Mouse (Mus musculus) hindbrain, embryonic 16.5 days (tissue): ENCODE results near the gene Entpd1. TPM values are rescaled to one million over a fixed set of nuclear protein-coding genes. Genes with fewer than 3 reads are reported as not detected.

Experiments
- ATAC-seq: fragments of 200-750 bp; cut with Nextera tagmentation; 2 replicates; pipeline ENCODE4 v1.8.0; 2017; ENCODE audit warnings: moderate TSS enrichment, moderate library complexity
- H3K27ac ChIP-seq: fragments of 300-500 bp; sonication (generic); 2 replicates; pipeline ENCODE4 v1.5.1; 2014; ENCODE audit warnings: low read depth, mild to moderate bottlenecking, control low read depth, low read length, moderate library complexity
- H3K27me3 ChIP-seq: fragments of 300-500 bp; sonication (generic); replicated peaks from 2 replicates; pipeline ENCODE4 v1.6.1; 2014; ENCODE audit warnings: low read length; ENCODE audit not compliant: control insufficient read depth, insufficient read depth
- H3K36me3 ChIP-seq: fragments of 300-500 bp; sonication (generic); 2 replicates; pipeline ENCODE4 v1.6.1; 2014; ENCODE audit warnings: mild to moderate bottlenecking, low read length, moderate library complexity, mixed read lengths; ENCODE audit not compliant: control insufficient read depth, insufficient read depth
- H3K4me1 ChIP-seq: fragments of 300-500 bp; sonication (generic); 2 replicates; pipeline ENCODE4 v1.6.1; 2014; ENCODE audit warnings: low read depth, low read length; ENCODE audit not compliant: control insufficient read depth, insufficient read depth
- H3K4me2 ChIP-seq: fragments of 300-500 bp; sonication (generic); 2 replicates; pipeline ENCODE4 v1.6.1; 2014; ENCODE audit warnings: mild to moderate bottlenecking, low read length, control low read depth, moderate library complexity
- H3K4me3 ChIP-seq: fragments of 300-500 bp; sonication (generic); 2 replicates; pipeline ENCODE4 v1.5.1; 2014; ENCODE audit warnings: mild to moderate bottlenecking, low read length, control low read depth, moderate library complexity
- H3K9ac ChIP-seq: fragments of 300-500 bp; sonication (generic); 2 replicates; pipeline ENCODE4 v1.6.1; 2014; ENCODE audit warnings: low read depth, mild to moderate bottlenecking, control low read depth, low read length, moderate library complexity
- H3K9me3 ChIP-seq: fragments of 300-500 bp; sonication (generic); 2 replicates; pipeline ENCODE4 v1.6.1; 2014; ENCODE audit warnings: mild to moderate bottlenecking, low read length, moderate library complexity; ENCODE audit not compliant: control insufficient read depth
- WGBS: fragments of 180-500 bp; shearing (Covaris S2); extraction: QIAGEN DNeasy Blood & Tissue Kit; methylation state at CpG from one replicate; pipeline ENCODE4 v1.1.7; 2014; 5-methylcytosine and 5-hydroxymethylcytosine counted together
- polyA plus RNA-seq: library from polyadenylated mRNA; unstranded; fragments of >200 nt; fragmentation: Nextera tagmentation; extraction: Ambion mirVana; gene quantifications from 2 replicates; pipeline ENCODE4 v1.2.1, GENCODE M21; 2015

Entpd1 gene
- polyA plus RNA-seq, 1 experiment from 2014 or later: 8.1 TPM

GRCm38 (mm10) chr19:40693201-40693600 lies 81.0 kb downstream of the Entpd1 start:
- Histone ChIP-seq H3K27me3 (no peaks in the 10 kb centered on the region), H3K27ac (no peak overlapping the region), H3K4me2 (no peak overlapping the region), H3K4me1 (no peaks in the 10 kb centered on the region), H3K9me3 (no peaks in the 10 kb centered on the region), H3K36me3 (no peaks in the 10 kb centered on the region), H3K9ac (no peak overlapping the region), H3K4me3 (no peak overlapping the region)
- ATAC-seq: no peak
- 89% methylated on average over 7 of the region's 7 CpGs for WGBS

- no peak for ATAC-seq
- no peak overlapping the region for H3K4me3 ChIP-seq
- H3K9me3 ChIP-seq: no peaks in the 10 kb centered on the region
- H3K27me3 ChIP-seq: no peaks in the 10 kb centered on the region
- no peaks in the 10 kb centered on the region for H3K4me1 ChIP-seq
- H3K36me3 ChIP-seq: no peaks in the 10 kb centered on the region
- no peak overlapping the region for H3K4me2 ChIP-seq
- H3K27ac ChIP-seq: no peak overlapping the region
- no peak overlapping the region for H3K9ac ChIP-seq
- WGBS: 91% methylated on average over 6 of the region's 6 CpGs
Observed at GRCm38 (mm10) chr19:40696116-40696515, 84.0 kb downstream of the Entpd1 start.

GRCm38 (mm10) chr19:40698103-40698853 lies 86.1 kb downstream of the Entpd1 start:
- Histone ChIP-seq H3K4me2 (no peak overlapping the region), H3K4me3 (no peak overlapping the region), H3K9ac (no peak overlapping the region), H3K27me3 (no peaks in the 10 kb centered on the region), H3K27ac (no peak overlapping the region), H3K4me1 (no peaks in the 10 kb centered on the region; the same call in 1 of the 2 replicates), H3K36me3 (no peaks in the 10 kb centered on the region), H3K9me3 (no peaks in the 10 kb centered on the region)
- 72% methylated on average over 13 of the region's 13 CpGs for WGBS
- no peak for ATAC-seq

GRCm38 (mm10) chr19:40699816-40700215 lies 87.7 kb downstream of the Entpd1 start:
- Histone ChIP-seq H3K9me3 (no peaks in the 10 kb centered on the region), H3K27me3 (no peaks in the 10 kb centered on the region), H3K4me3 (no peak overlapping the region), H3K9ac (no peak overlapping the region), H3K36me3 (no peaks in the 10 kb centered on the region), H3K4me1 (no peaks in the 10 kb centered on the region; the same call in 1 of the 2 replicates), H3K4me2 (no peak overlapping the region), H3K27ac (no peak overlapping the region)
- WGBS: 31% methylated on average over 5 of the region's 5 CpGs
- no peak for ATAC-seq

- ATAC-seq: 0 out of 2 replicates have a peak, but pooled peaks have one; percentile 50
- H3K36me3 ChIP-seq: no peaks in the 10 kb centered on the region
- H3K4me3 ChIP-seq: no peak overlapping the region
- H3K27ac ChIP-seq: no peak overlapping the region
- no peak overlapping the region for H3K4me2 ChIP-seq
- H3K9me3 ChIP-seq: no peaks in the 10 kb centered on the region
- 51% methylated on average over 4 of the region's 4 CpGs for WGBS
- H3K4me1 ChIP-seq: no peaks in the 10 kb centered on the region; the same call in 1 of the 2 replicates
- no peak overlapping the region for H3K9ac ChIP-seq
- H3K27me3 ChIP-seq: no peaks in the 10 kb centered on the region
Observed at GRCm38 (mm10) chr19:40702406-40702805, 90.2 kb downstream of the Entpd1 start.

- H3K4me3 ChIP-seq: no peak overlapping the region
- H3K27ac ChIP-seq: no peak overlapping the region
- no peaks in the 10 kb centered on the region for H3K27me3 ChIP-seq
- 80% methylated on average over 16 of the region's 16 CpGs for WGBS
- no peak overlapping the region for H3K9ac ChIP-seq
- H3K9me3 ChIP-seq: no peaks in the 10 kb centered on the region
- H3K36me3 ChIP-seq: no peaks in the 10 kb centered on the region
- no peak overlapping the region for H3K4me2 ChIP-seq
- peak; percentile 70 for ATAC-seq
- no peaks in the 10 kb centered on the region for H3K4me1 ChIP-seq
Observed at GRCm38 (mm10) chr19:40712889-40713628, 100.9 kb downstream of the Entpd1 start.

- Histone ChIP-seq H3K9me3 (no peaks in the 10 kb centered on the region), H3K9ac (no peak overlapping the region), H3K4me3 (no peak overlapping the region), H3K36me3 (no peaks in the 10 kb centered on the region), H3K27ac (no peak overlapping the region), H3K27me3 (no peaks in the 10 kb centered on the region), H3K4me1 (no peaks in the 10 kb centered on the region), H3K4me2 (no peak overlapping the region)
- 87% methylated on average over 5 of the region's 5 CpGs for WGBS
- no peak for ATAC-seq
Observed at GRCm38 (mm10) chr19:40714700-40715099, 102.5 kb downstream of the Entpd1 start.

GRCm38 (mm10) chr19:40716981-40717380 lies 104.8 kb downstream of the Entpd1 start:
- WGBS: 87% methylated on average over 6 of the region's 6 CpGs

GRCm38 (mm10) chr19:40719439-40720105 lies 107.4 kb downstream of the Entpd1 start:
- Histone ChIP-seq H3K4me1 (no peaks in the 10 kb centered on the region; the same call in 1 of the 2 replicates), H3K4me3 (no peak overlapping the region), H3K9ac (no peak overlapping the region), H3K4me2 (no peak overlapping the region), H3K36me3 (no peaks in the 10 kb centered on the region), H3K9me3 (no peaks in the 10 kb centered on the region), H3K27me3 (no peaks in the 10 kb centered on the region), H3K27ac (no peak overlapping the region)
- ATAC-seq: no peak
- 66% methylated on average over 11 of the region's 11 CpGs for WGBS

More at GRCm38 (mm10) chr19:40716981-40717380, 104.8 kb downstream of the Entpd1 start:
- ATAC-seq: no peak
- Histone ChIP-seq H3K9ac (no peak overlapping the region), H3K27me3 (no peaks in the 10 kb centered on the region), H3K27ac (no peak overlapping the region), H3K9me3 (no peaks in the 10 kb centered on the region), H3K4me3 (no peak overlapping the region), H3K4me1 (no peaks in the 10 kb centered on the region; the same call in 1 of the 2 replicates), H3K4me2 (no peak overlapping the region), H3K36me3 (no peaks in the 10 kb centered on the region)
